Mouse (Mus musculus) retina, adult 2 months (tissue): ENCODE measurements around the gene Aox1.

Experiments
- DNase-seq: peaks from one replicate; pipeline ENCODE4 v3.0.0-alpha.2; 2012; ENCODE audit warnings: low read depth, low spot score

Gene Aox1

DNA sequence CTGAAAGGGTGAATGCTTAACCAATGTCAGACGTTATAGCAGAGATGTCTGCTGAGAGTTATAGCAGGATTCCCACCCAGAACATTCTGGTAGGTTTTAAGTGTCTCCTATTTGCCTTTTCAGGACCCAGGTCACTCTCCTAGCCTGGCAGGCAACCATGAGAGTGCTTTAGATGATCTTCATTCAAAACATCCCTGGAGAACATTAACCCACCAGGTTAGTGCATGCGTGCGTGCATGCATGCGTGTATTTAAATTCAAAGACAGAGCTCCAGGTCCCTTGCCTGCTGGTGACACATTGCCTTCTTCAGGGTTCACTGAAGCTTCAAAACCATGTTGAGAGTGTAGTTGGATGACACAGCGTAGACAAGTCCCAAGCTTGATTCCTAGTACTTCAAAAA lies 35.4 kb downstream of the Aox1 start:
- no peak for DNase-seq

DNA sequence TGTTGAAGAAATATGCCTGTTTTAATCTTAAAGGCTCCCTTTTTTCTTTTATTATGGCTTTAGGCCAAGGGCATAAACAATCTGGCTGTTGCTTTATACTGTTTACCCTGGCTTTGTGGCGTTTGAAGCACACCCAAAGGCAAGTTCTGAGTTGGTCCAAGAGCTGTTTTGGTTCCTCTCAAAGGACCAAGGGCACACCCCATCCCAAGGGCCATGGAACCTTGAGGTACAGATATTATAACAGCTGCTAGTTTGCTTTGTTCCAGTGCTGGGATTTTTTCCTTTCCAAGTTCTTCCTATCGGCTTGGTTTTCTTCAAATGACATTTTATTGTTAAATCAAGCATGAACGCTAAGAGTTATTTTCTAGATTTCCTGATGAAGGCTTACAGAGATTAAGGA lies 35.9 kb downstream of the Aox1 start:
- no peak for DNase-seq

DNA sequence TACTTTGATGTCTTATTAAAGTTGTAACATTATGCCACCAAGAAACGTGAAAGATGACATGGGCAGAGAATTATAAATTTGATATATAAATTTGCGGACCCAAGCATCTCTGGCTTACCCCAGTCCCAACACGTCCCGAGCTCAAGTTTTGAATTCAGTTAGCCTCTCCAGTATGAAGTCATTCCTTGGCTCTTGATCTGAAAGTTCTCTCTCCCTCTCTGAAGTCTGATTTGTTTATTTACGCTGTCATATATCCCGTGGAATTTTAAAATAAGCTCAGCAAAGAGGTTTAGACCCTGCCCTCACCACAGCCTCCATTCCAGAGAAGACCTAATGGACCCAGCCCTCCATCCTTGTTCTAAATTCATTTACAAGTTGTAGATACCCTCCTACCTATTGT lies 39.5 kb downstream of the Aox1 start:
- no peak for DNase-seq

DNA sequence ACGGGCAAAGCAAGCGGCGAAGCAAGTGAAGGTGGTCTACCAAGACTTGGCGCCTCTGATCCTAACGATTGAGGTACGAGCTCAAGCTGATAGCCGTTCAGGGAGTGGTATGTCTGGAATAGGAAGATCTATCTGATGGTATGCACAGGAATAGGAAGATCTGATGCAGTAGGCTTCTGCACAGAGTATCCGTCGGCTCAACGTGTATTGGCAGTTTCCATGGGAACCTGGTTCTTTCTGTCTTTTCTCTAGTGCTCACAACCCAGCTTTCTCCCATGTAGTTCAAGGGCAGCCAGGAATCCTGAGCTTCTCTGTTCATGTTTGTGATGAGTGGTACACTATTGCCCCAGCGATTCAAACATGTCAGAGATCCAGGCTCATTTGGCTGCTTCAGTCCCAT lies 40.4 kb downstream of the Aox1 start:
- no peak for DNase-seq

DNA sequence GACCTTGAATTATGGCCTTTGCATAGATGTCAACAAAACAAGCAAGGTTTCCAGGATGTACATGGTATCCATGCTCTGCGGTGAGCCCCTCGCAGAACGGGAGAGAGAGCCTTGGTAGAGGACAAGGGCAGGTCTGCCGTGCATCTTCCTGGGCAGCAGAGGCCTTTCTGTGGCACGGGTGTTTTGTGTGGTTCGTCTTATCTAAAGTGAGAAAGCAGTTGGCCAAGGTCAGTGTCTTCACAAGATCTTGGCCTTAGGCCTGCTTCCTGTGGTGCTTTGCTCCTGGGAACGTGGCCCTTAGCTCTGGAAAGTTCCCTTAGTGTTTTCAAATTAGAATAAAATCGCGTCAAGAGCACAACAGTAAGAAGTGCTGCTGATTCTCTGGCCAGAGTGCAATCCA lies 41.3 kb downstream of the Aox1 start:
- DNase-seq = no peak

DNA sequence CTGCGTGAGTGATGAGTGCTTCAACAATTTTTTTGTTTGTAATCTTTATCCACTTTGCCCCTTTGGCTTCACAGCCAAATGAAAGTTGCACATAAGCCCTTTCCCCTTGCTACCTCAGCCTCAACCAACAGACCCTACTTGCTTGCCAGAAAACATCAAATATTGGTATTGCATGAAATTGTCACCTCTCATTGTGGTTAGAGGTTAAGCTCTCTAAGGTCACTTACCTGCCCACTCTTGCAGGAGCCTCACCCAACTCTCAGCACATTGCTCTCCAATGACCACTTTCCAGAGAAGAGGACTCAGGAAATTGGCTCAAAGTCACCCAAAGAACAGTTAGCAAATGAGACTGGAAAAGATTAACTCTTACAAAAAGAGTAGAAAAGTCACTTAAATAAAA lies 41.8 kb downstream of the Aox1 start:
- no peak for DNase-seq

DNA sequence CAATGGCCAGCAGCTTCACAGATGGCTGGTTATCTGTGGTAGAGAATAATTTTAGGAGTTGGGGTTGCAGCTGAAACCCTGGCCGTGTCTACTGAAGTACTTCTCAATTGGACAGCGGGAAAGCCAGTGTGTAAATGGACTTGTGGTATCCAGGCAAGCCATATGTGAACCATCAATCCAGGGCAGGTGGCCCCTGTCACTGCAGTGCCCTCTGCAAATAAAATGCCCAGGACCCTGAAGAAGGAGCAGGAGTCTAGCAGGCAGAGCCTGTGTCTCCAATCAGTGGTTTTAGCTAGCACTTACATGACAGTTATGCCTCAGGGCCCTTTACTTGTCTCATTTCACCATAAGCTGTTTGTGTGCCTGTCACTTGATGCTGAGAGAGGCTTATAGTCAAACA lies 42.7 kb downstream of the Aox1 start:
- no peak for DNase-seq

DNA sequence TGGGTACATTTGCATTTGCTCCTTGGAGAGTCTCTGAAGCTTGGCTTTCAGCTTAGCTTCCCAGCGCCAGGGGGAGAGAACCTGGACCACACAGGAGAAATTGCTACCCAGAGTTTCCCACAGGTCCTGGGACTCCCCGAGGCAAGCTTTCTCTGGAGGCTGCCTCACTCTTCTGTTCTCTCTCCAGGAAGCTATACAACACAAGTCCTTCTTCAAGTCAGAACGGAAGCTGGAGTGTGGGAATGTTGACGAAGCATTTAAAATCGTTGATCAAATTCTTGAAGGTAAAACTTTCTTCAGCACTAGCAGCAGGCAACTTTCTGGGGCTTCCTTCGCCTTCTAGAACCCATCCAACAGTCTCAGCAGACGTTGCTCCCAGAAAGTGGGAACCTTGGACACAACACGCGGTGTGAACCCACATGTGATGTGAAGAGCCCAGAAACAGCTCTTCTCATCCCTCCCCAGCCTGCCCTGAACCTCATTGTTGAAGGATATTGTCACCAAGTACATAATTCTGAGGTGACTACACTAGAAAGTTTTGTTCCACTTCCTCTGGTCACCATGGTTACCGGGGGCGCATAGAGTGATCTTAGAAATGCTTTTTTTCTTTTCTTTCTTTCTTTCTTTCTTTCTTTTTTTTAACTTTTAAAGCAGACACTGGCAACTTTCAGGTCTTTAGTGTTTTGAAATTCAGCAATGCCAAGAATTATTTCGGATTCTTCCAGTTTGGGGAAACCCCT lies 43.4 kb downstream of the Aox1 start:
- no peak for DNase-seq

DNA sequence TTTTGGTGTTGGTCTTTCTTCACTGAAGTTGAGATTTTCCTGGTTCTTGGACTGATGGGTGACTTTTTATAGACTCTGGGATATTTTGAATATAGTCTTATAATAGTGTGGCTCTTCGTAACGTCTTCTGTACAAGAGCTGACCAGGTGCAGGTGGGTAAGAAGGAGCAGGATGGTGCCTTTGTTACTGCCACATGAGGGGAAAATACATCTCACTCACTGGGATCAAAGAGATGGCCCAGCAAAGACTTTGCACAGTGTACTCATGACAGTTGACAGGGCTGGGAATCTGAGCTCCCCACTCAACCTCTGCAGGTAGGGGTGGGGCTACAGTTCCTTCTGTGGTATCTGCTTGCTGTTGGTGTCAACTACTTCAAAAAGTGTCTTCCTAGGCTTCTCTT lies 44.5 kb downstream of the Aox1 start:
- no peak for DNase-seq

DNA sequence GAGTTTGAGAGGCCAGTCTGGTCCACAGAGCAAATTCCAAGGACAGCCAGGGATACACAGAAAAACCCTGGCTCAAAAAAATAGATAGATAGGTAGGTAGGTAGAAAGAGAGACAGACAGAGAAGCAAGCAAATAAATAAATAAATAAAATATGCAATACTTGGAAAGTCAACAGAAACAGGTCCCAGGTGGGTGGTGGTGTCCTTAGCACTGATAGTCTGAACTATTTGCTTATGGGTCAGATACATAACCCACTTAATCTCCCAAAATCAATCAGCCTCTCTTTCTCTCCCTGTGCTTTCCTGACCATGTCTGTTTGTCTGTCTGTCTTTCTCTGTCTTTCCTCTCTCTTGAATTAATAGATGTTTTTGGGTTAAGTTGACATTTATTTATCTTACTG lies 48.2 kb downstream of the Aox1 start:
- DNase-seq = no peak

DNA sequence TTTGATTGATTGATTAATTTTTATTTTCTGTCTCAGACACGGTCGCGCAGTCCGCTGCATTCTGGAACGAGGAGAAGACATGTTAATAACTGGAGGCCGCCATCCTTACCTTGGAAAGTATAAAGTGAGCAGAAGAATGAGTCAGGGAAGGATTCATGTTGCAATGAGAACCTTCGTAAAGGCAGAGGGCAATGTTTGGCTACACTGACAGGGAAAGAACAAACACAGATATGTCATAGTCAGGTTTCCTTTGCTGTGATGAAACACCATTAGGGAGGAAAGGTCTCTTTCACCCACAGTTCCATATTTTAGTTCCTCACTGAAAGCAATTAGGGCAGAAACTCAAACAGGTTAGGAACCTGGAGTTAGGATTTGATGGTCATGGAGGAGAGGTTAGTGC lies 48.7 kb downstream of the Aox1 start:
- DNase-seq = no peak

DNA sequence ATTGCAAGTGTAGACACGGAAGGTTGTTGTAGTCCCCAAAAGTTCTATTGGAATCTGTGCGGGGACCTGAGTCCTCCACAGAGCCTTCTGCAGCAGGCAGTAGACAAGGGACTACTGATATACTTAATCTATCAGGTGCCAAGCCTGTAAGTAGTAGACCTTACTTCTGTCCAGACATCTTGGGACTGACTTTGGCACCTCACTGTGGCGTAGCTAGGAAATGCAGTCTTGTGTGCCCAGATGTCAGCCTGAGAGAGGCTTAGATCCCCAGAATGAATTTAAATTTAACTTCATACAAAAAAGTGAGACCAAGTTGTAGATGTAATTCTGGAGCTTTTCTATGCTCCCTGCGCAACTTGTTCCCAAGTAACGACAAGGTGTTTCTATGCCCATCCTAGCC lies 50.0 kb downstream of the Aox1 start:
- no peak for DNase-seq

DNA sequence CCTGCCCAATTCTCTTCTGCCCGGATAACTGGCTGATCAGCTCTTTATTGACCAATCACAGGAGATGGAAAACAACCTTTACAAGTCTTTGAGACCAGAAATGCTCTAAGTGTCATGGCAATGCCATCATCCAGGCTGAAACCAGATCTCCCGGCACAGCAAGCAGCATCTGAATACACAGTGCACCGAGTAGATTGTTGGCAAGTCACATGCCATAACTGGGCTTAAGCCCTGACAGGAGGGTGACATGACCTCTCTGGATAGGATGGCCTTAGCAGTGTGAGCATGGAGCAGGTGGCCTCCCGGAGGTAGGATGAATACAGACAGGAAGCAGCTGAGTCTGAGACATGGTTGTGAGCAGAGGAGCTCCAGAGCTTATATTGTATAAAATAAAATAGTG lies 50.7 kb downstream of the Aox1 start:
- DNase-seq = no peak

DNA sequence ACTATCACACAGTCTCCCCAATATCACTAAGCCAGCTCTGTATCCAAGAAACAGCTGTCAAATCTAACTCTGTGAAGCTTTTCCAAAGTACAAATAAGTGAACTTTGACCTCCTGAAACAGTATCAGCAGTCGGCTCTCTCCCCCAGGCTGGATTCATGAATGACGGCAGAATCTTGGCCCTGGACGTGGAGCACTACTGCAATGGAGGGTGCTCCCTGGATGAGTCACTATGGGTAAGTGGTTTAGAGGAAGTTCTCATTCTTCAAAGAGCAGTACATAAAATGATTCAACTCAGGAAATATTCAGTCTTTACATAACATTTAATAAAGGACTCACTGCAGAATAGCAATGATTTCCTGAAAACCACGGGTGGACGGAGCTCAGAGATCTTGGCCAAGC lies 51.6 kb downstream of the Aox1 start:
- DNase-seq = no peak

DNA sequence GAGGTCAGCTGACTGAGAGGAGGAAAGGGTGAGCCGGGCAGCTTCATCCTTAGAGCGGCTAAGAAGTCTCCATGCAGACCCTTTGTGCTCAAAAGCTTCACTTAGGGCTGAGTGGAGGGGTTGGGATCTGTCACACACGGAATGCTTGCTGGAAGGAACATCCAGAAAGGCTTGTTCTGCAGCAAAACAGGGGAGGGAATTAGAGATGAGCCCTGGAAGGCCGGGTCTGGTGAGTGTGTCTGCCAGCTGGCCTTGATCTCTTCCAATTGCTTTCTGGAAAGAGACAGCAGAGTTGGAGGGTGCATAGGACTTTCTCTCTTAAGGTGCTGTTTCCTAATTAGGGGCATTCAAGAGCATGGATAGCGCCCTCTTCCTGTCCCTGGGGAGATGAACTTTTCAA lies 59.6 kb downstream of the Aox1 start:
- no peak for DNase-seq

DNA sequence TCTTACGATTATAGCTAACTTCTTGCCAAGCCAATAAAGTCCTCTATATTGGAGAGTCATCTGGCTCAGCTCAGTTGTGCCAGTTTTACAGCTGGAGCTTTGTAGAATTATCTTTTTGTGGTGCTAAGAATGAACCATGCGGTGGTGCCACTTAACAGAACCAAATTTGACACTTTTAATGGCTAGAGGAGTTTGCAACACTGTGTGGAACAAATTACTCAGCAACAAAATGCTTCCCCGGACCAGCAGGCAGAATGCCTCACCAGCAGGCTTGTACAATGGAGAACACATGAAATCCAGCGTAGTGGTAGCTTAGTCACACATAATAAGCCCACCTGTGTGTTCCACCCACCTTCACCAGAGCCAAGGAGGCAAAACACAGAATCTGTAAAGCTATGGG lies 60.5 kb downstream of the Aox1 start:
- DNase-seq = no peak

DNA sequence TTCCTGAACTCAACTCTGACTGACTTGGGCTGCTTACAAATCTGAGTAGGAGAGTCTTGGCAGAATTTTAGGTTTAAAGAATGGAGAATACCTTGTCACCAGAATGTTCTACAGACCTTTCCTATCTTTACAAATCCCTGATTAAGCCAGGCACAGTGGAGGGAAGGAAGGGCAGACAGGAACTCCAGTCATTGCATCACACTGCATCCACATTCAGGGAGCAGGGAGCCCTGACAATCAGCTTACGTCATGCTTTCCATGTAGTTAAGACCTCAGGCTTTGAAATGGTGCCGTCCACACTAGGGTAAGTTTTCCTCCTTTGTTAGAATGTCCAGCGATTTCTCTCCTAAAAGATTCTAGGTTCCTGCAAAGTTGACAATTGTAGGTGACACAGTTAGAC lies 61.5 kb downstream of the Aox1 start:
- no peak for DNase-seq

DNA sequence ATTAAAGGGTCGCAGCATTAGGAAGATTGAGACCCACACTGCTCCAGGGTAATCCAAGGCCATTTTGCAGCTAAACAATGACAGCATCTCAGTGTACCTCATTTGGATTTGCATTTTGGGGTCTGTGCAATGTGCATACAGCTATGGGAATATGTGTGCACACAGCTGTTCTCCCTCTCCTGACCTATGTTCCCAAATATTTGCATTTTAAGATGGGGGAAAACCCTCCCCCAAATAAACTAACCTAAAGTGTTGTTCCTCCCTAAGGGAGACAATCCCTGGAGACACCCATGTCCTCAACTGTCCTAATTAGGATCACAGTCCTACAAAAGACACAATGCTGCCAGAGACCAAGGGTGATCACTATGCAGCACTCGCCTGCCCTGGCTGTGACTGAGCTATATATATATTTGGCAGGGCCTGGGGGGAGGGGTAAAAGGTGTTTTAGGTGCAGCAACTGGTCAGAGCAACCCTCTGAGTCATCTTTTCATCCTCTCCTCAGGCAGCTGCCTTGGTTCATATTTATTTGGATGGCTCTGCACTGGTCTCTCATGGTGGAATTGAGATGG lies 62.3 kb downstream of the Aox1 start:
- DNase-seq = no peak

DNA sequence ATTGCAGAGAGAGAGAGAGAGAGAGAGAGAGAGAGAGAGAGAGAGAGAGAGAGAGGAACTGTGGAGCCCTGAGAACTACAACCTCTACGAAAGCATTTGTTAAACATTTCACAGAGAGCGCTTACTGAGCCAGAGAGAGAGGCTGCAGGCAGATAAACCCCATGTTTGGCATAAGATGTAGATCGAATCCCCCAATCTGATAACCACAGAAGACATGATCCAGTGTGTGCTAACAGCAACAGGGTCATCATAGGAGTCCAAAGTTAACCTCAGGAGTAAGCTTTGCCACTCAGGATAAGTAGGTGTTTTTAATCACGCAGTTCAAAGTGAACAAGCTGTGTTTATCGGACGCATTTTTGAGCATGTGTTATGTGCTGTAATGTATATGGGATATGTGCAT lies 67.6 kb downstream of the Aox1 start:
- no peak for DNase-seq

DNA sequence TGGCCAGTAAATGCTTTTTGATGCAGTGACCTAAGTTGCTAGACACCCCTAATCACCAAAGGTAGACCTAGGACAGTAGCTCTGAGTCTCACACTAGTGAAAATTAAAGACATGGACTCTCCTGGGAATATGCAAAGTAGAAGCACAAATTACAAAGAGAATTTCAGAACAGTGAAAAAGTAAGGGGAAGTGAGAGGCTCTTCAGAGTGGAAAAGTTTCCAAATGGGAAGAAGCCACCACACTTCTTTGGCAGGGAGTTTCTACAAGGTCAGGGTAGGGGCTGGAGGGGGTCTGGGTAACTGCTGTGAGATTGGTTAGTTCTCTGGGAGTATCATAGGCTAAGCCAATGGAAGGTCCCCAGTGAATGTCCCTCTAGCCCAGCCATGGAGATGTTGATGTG lies 69.4 kb downstream of the Aox1 start:
- DNase-seq = no peak

DNA sequence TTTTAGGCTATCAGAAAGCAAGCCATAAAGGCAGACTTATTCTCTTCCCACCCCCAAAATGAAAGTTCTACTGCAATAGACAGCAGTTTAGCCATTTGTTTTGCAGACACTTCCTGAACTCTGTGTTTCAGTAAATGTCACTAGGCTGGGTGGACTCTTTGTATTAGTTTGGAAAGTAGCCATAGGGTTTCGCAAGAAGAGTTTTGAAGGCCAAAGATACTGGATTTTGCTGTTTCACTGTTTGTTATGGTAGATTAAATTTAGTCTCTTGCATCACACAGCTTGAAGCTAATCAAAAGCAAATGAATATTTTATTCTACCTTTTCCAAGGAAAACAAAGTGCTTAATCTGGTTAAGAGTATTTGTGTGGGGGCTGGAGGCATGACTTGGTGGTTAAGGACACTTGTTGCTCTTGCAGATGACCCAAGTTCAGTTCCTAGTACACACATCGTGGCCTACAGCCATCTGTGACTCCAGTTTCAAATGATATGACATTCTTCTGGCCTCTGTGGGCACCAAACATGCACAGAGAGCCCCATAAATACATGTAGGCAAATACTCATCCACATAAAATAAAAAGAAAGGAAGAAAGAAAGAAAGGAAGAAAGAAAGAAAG lies 71.9 kb downstream of the Aox1 start:
- no peak for DNase-seq

DNA sequence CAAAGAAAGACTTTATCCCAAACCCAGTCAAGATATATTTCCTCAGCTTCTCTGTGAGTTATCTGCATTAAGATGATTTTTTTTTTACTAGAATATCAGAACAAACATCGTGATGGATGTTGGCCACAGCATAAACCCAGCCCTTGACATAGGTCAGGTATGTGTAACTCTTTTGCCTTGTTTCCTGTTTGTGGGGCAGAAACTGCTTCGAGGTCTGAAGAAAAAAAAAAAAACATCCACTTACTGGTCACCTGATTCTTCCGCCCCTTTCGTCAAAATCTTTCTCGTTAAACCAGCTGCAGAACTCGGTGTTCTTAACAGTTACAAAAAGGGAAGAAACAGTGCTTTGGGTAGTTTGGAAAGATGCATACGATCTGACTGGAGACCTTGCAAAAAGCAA lies 72.8 kb downstream of the Aox1 start:
- DNase-seq = no peak

DNA sequence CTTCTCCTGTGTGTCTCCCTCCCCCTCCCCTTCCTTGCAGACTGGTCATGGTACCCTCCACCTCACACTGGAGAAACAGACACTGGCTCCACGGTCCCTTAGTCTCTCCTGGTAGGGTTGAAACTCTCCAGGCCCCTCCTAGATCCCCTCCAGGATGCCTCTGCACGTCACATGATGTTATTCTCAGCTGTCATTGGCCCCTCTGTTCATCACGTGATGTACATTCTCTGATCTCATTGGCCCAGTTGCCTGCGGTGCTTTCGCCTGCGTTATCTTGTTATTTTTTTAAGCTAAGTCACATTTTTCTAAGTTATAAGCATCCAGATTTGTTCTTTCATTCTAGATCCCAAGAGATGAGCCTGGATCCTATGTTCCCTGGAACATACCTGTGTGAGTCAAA lies 76.0 kb downstream of the Aox1 start:
- DNase-seq = no peak

DNA sequence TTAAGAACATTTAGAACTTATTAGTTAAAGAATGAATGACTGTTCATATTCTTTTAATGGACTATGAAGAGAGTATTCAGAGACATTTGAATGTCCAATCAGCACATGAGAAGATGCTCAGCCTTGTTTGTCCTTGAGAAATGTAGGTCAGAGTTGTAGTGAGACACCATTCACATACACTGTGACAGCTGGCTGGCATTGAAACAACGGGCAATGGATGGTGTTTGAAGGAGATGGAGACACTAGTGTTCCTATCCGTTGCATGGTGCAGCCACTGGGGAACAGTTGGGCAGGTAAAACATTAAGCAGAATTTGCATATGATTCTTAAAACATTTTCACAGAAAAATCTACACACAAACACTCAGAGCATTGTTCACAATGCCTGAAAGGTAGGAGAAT lies 77.3 kb downstream of the Aox1 start:
- no peak for DNase-seq
